Mouse (Mus musculus) heart, adult 18-20 months (tissue): ENCODE results near the gene Slc41a3. TPM values are rescaled to one million over a fixed set of nuclear protein-coding genes. Genes with fewer than 3 reads are reported as not detected.
A peak's percentile ranks its signal among the peaks of the same experiment; 100 is the strongest.
"Not testable (repeated sequence)": the region's sequence is repeated elsewhere in the genome, so short reads cannot be mapped to it uniquely, and the experiment has no call there.

Experiments used
- DNase-seq, 2 experiments: peaks; one replicate each; pipeline ENCODE4 v3.0.0; 2021 to 2022; ENCODE audit warnings: mixed read lengths in 1 of 2
- total RNA-seq, 2 experiments: library from RNA; stranded (reverse); gene quantifications; 2 replicates each; pipeline ENCODE4 v1.2.3; 2021

Gene Slc41a3
- total RNA-seq, 2 experiments from 2014 or later: 127 to 149 TPM

DNA sequence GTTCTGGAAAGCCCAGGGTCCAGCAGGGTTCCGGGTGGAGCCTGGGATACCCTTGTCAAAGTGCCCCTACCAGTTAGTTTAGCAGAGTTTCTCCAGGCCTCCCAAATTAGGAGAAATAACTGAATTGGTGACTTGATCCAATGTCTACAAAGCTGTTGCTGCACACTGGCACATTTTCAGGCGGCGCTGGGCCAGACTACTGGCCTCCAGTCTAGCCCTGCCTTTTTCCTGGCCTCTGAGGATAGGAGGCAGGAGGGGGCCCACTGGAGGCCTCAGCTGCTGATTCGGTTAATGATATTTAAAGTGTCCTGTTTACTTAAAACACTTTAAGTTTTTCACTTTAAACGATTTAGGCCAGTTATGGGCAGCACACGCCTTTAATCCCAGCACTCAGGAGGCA lies 19.7 kb downstream of the Slc41a3 start:
- DNase-seq: peak; percentile 85 to 87

DNA sequence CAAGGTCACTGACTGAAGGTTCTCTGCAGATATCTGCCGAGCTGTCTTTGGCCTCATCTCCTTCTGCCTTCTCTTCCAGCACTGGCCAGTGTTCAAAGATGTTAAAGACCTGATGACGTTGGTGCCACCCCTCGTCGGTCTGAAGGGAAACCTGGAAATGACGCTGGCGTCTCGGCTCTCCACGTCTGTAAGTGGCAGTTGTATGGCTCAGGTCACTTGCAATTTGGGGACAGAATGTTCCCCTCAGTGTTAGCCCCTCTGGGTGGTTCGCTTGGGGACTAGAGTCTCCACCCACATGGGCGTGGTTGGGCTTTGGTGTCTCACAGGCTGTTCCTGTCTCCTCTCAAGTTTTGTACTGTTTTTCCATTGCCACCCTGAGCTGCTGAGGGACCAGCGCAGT lies 20.2 kb downstream of the Slc41a3 start:
- DNase-seq: peak; percentile 74 to 75

DNA sequence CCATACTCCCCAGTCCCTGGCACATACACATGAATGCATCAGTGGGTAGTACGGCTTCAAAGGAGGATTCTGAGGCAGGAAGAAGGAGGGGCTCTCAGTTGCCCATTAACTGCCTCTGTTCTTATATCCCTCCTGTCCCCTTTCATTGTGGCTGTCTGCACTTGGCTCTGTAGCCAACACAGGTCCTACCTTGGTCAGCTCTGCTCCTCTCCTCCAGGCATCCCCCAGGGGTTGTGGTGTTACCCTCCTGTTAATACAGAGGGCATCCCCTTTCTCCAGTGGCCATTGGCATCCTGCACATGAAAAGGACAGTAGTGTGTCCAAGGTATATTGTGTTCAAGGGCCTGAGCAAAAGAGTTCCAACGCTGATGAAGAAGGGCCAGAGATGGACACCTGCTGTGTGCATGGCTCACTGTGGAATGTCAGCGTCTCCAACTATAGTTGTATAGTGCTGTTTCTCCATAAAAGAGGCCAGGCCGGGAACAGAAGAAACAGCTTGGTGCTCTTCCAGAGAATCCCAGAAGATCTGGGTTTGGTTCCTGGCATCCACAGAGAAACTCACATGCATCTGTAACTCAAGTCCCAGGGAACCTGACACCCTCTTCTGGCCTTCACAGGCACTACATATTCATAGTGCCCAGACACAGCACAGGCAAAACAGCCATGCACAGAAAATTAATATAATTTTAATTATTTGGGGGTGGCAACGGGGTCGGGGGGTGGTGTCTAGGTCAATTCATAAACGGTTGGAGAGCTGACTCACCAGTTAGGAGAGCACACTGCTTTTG lies 20.9 kb downstream of the Slc41a3 start:
- DNase-seq: no peak

DNA sequence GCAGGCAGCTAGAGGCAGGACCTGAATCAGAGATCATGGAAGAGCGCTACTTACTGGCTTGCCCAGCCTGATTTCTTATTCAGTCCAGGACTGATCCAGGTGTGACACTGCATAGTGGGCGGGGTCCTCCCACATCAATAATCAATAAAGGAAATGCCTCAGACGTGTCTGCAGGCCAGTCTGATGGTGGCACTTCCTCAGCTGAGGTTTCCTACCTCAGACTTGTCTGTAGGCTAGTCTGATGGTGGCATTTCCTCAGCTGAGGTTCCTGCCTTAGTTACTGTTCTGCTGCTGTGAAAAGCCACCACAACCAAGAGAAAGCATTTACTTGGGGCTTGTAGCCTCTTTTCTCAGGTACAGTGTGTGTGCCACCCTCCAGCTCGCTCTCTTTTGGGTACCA lies 23.0 kb downstream of the Slc41a3 start:
- no peak for DNase-seq

DNA sequence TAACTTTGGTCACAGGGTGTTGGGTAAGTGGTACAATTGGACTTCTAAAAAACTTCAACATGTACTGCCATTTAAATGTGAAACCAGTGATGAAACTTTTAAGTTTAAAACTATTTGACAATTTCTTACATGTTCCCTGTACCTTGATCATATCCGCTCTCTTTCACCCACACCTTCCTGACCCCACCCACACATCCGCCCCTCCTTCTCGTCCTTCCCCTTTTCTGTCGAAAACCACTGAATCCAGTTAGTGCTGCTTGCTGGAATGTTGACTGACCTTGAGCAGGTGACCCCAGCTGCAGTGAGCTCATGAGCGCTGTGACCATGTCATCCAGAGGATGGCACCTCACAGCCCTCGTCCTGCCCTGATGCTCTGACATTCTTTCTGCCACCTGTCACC lies 25.0 kb downstream of the Slc41a3 start:
- no peak for DNase-seq

DNA sequence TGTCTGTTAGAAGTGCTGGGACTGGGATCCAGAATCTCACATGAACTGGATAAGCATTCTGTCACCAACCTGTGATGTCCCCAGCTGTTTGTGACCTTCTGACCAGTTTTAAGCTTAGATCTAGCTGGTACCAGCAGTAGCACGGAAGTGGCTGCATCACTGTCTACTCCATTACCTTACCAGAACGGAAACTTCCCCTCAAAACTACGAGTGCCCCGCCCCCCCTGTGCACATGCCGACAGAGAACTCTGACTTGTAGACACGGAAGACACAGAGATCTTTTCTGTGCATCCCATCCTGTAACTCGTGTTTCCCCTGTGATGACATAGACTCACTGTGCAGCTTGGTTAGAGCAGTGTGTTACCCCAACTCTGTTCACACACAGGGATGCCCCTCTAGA lies 25.9 kb downstream of the Slc41a3 start:
- DNase-seq: no peak

DNA sequence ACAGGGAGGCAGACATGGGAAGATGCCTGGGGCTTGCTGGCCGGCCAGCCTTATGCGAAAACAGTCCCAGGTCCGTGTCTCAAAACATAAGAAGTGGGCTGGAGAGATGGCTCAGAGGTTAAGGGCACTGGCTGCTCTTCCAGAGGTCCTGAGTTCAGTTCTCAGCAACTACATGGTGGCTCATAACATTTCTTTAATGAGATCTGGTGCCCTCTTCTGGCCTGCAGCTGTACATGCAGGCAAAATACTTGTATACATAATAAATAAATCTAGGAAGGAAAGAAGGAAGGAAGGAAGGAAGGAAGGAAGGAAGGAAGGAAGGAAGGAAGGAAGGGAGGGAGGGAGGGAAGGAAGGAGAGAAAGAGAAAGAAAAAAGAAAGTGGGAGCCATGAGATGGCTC lies 28.0 kb downstream of the Slc41a3 start:
- DNase-seq: not testable (repeated sequence)

DNA sequence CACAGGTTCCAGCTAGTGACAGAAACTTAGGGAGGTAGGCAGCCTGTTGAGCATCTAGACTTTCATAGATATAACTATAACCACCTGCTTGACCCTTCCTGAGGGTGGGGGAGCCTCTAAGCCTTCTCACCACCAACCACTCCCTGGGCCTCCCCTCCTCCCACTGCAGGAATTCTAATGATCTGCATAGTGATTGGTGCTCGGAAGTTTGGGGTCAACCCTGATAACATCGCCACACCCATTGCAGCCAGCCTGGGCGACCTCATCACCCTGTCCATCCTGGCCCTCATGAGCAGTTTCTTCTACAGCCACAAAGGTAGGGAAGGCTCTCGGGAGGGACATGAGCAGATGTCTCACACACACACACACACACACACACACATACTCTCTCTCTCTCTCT lies 30.6 kb downstream of the Slc41a3 start:
- no peak for DNase-seq

DNA sequence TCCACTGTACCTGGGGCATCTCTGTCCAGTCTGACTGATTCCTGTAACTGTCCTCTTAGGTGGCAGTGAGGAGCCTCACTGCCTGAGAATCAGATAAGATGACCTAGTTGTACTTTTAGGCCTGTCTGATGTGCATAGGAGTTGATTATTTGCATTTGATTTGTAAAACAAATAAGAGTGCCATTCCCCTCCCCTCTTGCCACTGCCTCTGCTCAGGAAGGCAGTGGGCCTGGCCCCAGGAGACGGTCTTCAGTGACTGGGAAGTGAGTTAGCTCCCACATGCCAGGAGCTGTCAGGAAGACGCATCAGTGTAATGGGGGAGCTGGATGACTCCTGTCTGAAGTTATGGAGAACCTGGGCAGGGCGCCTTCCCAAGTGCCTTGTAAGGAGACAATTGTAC lies 31.1 kb downstream of the Slc41a3 start:
- DNase-seq: no peak

DNA sequence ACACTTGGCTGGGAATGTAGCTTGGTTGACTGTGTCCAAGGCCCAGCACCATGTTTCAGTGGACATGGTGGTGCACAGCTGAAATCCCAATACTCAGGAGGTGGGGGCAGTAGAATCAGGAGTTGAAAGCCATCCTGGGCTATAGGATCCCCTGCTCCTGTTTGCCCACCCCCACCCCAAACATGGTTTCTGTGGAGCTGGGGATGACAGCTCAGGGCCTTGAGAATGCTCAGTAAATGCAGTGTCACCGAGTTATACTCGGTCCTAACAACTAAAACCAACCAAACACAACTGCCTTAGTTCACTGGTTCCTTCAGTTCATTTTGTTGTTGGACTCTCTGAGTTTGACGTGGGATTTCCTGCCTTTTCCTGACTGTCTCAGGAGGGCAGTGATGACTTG lies 38.5 kb downstream of the Slc41a3 start:
- DNase-seq: no peak

DNA sequence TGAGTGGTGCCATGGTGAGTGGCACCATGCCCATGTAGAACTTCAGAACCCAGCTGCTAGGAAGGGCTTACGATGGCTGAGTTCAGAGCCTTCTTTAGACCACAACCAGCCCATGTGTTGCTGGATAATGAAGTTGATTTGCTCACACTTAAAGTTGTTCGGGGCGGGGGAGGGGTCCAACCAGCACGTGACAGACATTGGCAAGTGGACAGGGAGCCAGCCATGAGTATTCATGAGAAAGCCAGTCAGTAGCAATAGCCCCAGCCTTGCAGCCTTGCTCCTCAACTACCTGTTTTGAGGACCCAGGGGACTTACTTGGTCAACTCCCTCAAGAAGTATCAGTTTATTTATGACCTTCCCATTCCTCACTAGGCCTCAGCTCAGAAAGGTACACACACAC lies 40.4 kb downstream of the Slc41a3 start:
- no peak for DNase-seq

DNA sequence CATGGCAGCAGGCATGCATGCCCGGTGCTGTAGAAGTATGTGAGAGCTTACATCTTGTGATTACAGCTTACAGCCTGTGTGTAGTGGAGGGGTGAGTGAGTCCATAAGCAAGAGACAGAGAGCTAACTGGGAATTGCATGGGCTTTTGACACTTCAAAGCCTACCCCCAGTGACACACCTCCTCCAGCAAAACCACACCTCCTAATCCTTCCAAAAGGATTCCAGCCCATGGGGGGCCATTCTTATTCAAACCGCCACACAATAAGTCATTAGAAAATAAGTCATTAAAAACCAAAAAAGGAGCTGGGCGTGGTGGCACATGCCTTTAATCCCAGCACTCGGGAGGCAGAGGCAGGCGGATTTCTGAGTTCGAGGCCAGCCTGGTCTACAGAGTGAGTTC lies 43.9 kb downstream of the Slc41a3 start:
- no peak for DNase-seq

DNA sequence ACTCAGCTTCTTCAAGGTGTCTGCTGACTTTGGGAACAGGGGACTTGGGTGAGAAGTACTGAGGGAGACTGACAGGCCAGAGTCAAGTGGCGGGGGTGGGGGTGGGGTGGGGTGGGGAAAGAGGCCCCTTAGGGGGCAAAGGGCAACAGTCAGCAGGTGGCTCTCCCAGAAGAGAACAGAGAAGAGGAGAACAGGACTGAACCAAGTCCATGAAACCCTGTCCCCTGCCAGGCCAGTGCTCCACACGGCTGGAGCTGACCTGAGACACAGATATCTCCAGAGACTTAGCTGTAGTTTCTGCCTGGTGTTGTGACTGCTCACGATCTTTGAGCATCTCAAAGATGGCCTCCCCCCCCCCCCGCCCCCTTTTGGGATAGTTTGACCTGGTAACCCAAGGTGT lies 44.8 kb downstream of the Slc41a3 start:
- no peak for DNase-seq

DNA sequence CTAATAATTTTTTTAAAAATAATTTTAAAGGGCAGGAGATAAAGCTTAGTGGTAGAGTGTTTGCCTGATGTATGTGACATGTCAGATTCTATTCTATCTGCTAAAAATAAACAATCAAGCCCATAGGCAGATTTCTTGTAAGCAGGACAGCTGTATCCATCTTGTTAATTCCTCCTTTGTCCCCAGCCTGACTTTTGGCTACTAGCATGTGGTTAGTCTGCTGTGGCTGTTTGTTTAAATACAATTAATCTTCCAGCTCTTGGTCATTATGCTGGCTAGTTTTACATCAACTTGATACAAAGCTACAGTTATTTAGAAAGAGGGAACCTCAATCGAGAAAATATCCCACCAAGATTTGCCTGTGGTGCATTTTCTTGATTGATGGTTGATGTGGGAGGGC lies 46.1 kb downstream of the Slc41a3 start:
- DNase-seq: no peak

DNA sequence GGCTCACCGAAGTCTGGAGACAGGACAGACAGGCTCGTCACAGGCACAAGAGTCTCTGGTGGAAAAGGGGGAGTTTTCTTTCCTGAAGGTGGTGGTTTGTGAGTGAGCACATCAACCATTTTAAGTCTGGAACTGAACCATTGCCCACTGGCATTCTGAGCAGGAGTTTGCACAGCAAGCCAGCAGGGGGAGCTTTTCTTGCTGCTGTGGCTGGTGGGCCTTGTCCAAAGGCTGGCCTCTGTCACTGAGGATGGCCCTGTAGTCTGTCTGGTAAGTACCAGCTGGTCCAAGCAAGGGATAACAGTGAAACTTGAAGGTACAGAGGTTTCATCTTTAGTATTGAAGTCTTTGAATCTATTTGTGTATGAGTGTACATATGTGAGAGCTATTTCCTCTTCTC lies 49.2 kb downstream of the Slc41a3 start:
- DNase-seq: peak; percentile 49 to 74

DNA sequence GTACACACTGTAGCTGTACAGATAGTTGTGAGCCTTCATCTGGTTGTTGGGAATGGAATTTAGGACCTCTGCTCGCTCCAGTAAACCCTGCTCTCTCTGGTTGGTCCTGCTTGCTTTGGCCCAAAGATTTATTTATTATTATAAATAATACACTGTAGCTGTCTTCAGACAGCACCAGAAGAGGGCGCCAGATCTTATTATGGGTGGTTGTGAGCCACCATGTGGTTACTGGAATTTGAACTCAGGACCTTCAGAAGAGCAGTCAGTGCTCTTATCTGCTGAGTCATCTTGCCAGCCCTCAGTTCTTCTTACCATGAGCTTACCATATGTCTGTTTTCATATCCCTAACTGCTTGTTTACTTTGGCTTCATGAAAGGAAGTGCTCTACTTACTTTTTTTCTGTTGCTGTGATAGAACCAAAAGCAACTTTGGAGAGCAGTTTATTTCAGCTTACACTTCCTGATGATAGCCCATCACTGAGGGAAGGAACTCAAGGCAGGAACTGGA lies 51.9 kb downstream of the Slc41a3 start:
- peak in 1 of 2 experiments; percentile 33 for DNase-seq

DNA sequence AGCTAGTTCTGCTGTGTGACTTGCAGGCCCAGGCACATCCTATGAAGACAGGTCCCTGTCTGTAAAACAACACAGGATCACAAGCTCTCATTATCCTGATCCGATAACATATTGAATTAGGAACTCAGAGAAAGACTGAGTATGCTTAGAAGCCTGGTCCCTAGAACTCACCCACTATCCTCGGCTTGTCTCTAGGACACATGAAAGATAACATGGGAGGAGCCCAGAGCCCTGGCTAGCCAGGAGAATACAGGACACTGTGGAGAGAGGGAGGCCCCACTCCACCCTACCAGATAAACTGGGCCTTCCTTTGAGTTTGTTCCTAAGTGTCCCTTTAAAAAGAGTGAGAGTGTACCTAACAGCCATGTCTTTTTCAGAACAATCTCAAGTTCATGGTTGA lies 55.4 kb downstream of the Slc41a3 start:
- no peak for DNase-seq

DNA sequence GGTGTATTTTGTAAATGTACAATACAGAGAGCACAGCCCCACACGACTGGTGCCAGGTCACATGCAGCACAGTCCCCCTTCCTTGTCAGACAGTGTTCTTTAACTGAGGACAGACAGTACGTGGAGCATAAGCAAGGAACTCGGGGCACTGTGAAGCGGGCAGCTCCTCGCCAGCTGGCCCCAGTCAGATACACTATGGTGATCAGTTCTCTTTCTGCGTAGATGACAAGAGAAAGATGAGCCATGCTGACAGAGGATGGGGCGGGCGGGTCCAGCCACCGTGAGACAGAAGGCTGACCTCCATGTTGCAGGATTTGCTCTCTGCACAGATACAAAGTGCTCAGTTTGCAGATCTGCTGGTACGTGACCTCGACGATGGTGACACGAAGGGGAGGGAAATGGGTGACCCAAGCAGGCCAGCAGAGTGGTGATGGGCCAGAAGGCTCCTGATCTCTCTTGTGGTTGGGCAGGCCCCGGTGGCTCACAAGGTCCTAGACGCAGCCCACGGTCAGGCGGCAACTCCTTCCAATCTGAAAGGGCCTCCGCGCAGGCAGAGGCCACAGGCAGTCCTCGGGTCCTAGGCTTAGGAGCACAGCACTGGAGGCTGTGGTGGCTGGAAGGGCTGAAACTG lies 56.0 kb downstream of the Slc41a3 start:
- DNase-seq: no peak

DNA sequence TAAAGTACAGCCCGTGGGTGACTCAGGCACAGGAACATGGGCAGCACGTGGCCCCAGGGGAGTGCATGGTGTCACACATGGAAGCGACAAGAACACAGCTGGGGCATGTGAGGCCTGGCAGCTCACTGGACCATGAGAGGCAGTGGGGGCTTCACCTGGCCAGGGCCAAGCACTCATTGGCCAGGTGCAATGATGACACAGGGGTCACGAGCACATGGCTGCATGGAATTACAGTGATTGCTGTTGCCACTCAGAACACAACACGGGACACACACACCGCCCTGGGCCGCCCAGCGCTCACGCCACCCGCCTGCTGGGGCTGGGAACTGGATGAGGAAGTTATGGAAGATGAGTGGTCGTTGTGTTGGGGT lies 56.5 kb downstream of the Slc41a3 start:
- no peak for DNase-seq

DNA sequence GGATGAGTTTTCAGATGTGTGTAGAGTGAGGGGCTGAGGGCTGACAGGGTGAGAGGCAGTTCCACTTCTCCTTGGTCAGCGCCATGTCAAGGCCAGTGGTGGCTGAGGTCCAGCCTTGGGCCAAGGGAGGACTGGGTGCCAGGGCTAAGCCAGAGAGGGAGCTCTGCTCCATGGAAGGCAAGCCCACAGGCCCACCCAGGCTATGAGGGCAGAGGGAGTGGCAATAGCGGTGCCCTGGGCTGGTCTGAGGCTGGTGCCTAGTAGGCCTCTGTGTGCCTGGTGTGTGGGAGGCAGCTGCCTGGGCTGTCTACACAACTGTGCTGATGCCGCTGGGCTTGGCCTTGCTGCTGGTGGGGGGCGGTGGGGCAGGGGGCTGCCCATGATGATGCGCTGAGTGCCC lies 57.6 kb downstream of the Slc41a3 start:
- no peak for DNase-seq

DNA sequence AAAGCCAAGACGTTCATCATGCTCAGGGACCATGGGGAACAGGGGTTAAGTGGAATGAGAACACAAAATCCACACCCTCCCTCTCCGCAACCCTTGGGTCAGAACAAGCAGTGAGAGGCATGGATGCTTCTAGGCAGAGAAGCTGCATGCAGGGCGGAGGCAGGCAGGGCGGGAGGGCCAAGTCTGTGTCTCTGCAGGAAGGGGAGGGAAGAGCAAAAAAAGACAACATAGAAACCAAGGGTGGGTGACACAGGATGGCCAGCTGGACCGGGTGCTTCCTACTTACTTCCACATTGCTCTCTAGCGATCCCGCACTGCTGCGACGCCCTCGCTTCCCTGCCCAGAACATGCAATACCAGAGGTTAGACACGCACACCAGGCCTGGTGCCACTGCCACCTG lies 59.2 kb downstream of the Slc41a3 start:
- no peak for DNase-seq

DNA sequence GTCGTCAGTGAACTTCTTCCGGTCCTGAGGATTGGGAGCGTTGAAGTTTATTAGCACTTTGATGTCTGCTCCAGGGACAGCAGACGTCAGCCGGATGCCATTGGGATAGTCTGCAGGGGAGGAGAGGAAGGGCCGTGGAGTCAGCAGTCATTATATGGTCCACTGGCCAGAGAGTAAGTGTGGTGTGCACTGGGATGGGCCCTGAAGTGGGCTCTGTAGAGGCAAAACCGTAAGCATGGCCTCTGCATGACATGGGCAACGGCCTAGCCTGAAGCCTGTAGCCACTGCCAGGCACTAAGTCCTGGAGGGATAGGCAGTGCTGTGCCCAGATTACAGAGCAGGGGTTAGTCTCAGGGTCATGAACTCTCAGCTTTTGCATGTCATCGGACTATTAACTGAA lies 64.2 kb downstream of the Slc41a3 start:
- DNase-seq: no peak

DNA sequence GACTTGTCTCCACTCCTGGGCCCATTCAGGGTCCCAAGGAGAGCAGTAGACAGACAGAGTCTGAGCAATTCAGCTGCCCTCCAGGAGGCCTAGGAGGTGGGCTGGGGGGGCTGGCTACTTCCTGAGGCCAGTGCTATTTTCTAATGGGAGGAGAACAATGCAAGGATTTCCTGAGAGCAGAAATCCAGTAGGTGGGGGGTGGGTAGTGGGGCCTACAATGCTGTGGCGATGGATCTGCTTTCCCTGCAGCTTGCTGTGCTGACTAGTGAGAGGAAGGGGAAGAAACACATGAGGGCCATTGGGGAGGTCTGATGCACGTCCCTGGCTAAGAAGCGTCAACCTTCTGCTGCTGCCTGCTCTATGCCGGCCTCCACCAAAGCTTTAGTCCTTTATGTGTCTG lies 74.2 kb downstream of the Slc41a3 start:
- peak in 1 of 2 experiments; percentile 49 for DNase-seq

DNA sequence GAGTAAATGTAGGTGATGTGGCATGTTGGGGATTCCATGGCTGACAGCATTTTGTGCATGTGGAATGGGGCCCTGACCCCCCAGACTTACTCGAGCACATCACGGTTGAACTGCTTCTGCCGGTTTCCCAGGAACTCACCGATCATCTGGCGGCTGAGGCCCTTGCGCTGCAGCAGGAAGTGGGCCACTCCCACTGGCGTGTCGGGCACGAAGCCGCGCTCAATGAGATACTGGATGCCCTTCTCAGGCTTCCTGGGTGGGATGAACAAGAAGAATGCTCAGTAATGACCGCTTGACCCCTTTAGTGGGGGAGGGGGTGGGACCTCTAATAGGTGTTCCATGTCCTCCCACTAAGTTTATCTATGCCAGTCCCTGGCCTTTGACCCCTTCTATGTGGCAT lies 75.9 kb downstream of the Slc41a3 start:
- DNase-seq: no peak
